Mouse (Mus musculus) testis, adult 10 weeks (tissue): ENCODE data around the gene Samd9l. TPM values are rescaled to one million over a fixed set of nuclear protein-coding genes. Genes with fewer than 3 reads are reported as not detected.

ENCODE experiments used
- polyA plus RNA-seq: library from polyadenylated mRNA; stranded (reverse); fragments of 350-450 nt; fragmentation: Illumina TruSeq; extraction: RNeasy Lipid Tissue Mini Kit (QIAGEN cat#74804); gene quantifications from one replicate; pipeline ENCODE4 v1.2.3, GENCODE M21; 2014; ENCODE audit warnings: low read depth, low replicate concordance

Gene Samd9l
- polyA plus RNA-seq: 9.7 TPM

GRCm38 (mm10) chr6:3399340-3400068, at the start of gene Samd9l:
Gene Samd9l (minus strand): TSS chr6:3399572.

Other genes with a start within 250 kb of the Samd9l start
- 7.7 TPM for gene Hepacam2, start 98.7 kb upstream of the Samd9l start, polyA plus RNA-seq
- gene Vps50, start 98.8 kb upstream of the Samd9l start, polyA plus RNA-seq: 66.1 TPM